Mouse (Mus musculus) erythroblast, embryonic 14.5 days (primary cell): ENCODE measurements around the gene Ttc7.

ENCODE experiments used
- GATA1 ChIP-seq: IDR thresholded peaks from 2 replicates; pipeline ENCODE4 v1.6.1; 2012; ENCODE audit warnings: low read length, inconsistent platforms, mixed read lengths
- TAL1 ChIP-seq: IDR thresholded peaks from 3 replicates; pipeline ENCODE4 v1.6.1; 2012; ENCODE audit warnings: low read length, inconsistent platforms, mixed read lengths

GRCm38 (mm10) chr17:87321673-87322072 is 39.0 kb downstream of the Ttc7 start:
- TF ChIP-seq GATA1 (no peak), TAL1 (no peak)
